Mouse (Mus musculus) heart, embryonic 12.5 days (tissue): ENCODE measurements around the gene 2010111I01Rik. TPM values are rescaled to one million over a fixed set of nuclear protein-coding genes. Genes with fewer than 3 reads are reported as not detected.
"Not testable (repeated sequence)": the region's sequence is repeated elsewhere in the genome, so short reads cannot be mapped to it uniquely, and the experiment has no call there.

Experiments
- ATAC-seq: fragments of 200-750 bp; cut with Nextera tagmentation; 2 replicates; pipeline ENCODE4 v1.8.0; 2017; ENCODE audit warnings: moderate TSS enrichment, moderate library complexity; ENCODE audit not compliant: insufficient number of reproducible peaks, low FRiP score
- H3K27ac ChIP-seq: fragments of 300-500 bp; sonication (generic); 2 replicates; pipeline ENCODE4 v1.5.1; 2016; ENCODE audit warnings: mild to moderate bottlenecking, moderate library complexity; ENCODE audit not compliant: poor library complexity, severe bottlenecking
- H3K27me3 ChIP-seq: fragments of 300-500 bp; sonication (generic); replicated peaks from 2 replicates; pipeline ENCODE4 v1.6.1; 2016; ENCODE audit warnings: mild to moderate bottlenecking, moderate library complexity
- H3K36me3 ChIP-seq: fragments of 300-500 bp; sonication (generic); 2 replicates; pipeline ENCODE4 v1.6.1; 2016; ENCODE audit warnings: mild to moderate bottlenecking, moderate library complexity
- H3K4me1 ChIP-seq: fragments of 300-500 bp; sonication (generic); replicated peaks from 2 replicates; pipeline ENCODE4 v1.6.1; 2016; ENCODE audit warnings: mild to moderate bottlenecking
- H3K4me2 ChIP-seq: fragments of 300-500 bp; sonication (generic); 2 replicates; pipeline ENCODE4 v1.6.1; 2016; ENCODE audit warnings: mild to moderate bottlenecking, moderate library complexity
- H3K4me3 ChIP-seq: fragments of 300-500 bp; sonication (generic); 2 replicates; pipeline ENCODE4 v1.5.1; 2016; ENCODE audit warnings: mild to moderate bottlenecking
- H3K9ac ChIP-seq: fragments of 300-500 bp; sonication (generic); 2 replicates; pipeline ENCODE4 v1.6.1; 2016; ENCODE audit warnings: mild to moderate bottlenecking, moderate library complexity
- H3K9me3 ChIP-seq: fragments of 300-500 bp; sonication (generic); replicated peaks from 2 replicates; pipeline ENCODE4 v1.6.1; 2016; ENCODE audit warnings: mild to moderate bottlenecking, moderate library complexity
- WGBS: fragments of 180-500 bp; shearing (Covaris S2); methylation state at CpG from one replicate; pipeline ENCODE4 v1.1.7; 2016; 5-methylcytosine and 5-hydroxymethylcytosine counted together
- polyA plus RNA-seq: library from polyadenylated mRNA; unstranded; fragments of >200 nt; fragmentation: Nextera tagmentation; extraction: Ambion mirVana; gene quantifications from 2 replicates; pipeline ENCODE4 v1.2.1, GENCODE M21; 2016

2010111I01Rik gene
- polyA plus RNA-seq, 1 experiment from 2014 or later: 53.5 TPM

- Histone ChIP-seq H3K9me3 (no peaks in the 10 kb centered on the region), H3K4me3 (no peak overlapping the region), H3K4me2 (no peak overlapping the region), H3K36me3 (peaks cover 41% of the 10 kb centered on the region), H3K27ac (0 out of 2 replicates have a peak overlapping the region, but pooled peaks have one; percentile 2), H3K27me3 (no peaks in the 10 kb centered on the region), H3K4me1 (peaks cover 39% of the 10 kb centered on the region), H3K9ac (no peak overlapping the region)
- no peak for ATAC-seq
- 82% methylated on average over 3 of the region's 3 CpGs for WGBS
Observed at GRCm38 (mm10) chr13:63309563-63309962, 344.9 kb downstream of the 2010111I01Rik start.

- no peaks in the 10 kb centered on the region for H3K9me3 ChIP-seq
- H3K27ac ChIP-seq: no peak overlapping the region
- no peak overlapping the region for H3K4me3 ChIP-seq
- peaks cover 39% of the 10 kb centered on the region for H3K4me1 ChIP-seq
- WGBS: 57% methylated on average over 2 of the region's 2 CpGs
- H3K4me2 ChIP-seq: no peak overlapping the region
- H3K9ac ChIP-seq: peak overlapping the region; percentile 10; the same call in 1 of the 2 replicates
- no peaks in the 10 kb centered on the region for H3K27me3 ChIP-seq
- no peak for ATAC-seq
- peaks cover 29% of the 10 kb centered on the region for H3K36me3 ChIP-seq
Observed at GRCm38 (mm10) chr13:63311156-63311555, 346.5 kb downstream of the 2010111I01Rik start.

GRCm38 (mm10) chr13:63313247-63313646, 348.6 kb downstream of the 2010111I01Rik start:
- H3K27me3 ChIP-seq: no peaks in the 10 kb centered on the region
- no peaks in the 10 kb centered on the region for H3K9me3 ChIP-seq
- H3K4me3 ChIP-seq: no peak overlapping the region
- H3K36me3 ChIP-seq: peaks cover 24% of the 10 kb centered on the region
- H3K9ac ChIP-seq: no peak overlapping the region
- no peak overlapping the region for H3K4me2 ChIP-seq
- 88% methylated on average over 1 of the region's 1 CpGs for WGBS
- peaks cover 44% of the 10 kb centered on the region for H3K4me1 ChIP-seq
- 0 out of 2 replicates have a peak overlapping the region, but pooled peaks have one; percentile 10 for H3K27ac ChIP-seq
- no peak for ATAC-seq

DNA sequence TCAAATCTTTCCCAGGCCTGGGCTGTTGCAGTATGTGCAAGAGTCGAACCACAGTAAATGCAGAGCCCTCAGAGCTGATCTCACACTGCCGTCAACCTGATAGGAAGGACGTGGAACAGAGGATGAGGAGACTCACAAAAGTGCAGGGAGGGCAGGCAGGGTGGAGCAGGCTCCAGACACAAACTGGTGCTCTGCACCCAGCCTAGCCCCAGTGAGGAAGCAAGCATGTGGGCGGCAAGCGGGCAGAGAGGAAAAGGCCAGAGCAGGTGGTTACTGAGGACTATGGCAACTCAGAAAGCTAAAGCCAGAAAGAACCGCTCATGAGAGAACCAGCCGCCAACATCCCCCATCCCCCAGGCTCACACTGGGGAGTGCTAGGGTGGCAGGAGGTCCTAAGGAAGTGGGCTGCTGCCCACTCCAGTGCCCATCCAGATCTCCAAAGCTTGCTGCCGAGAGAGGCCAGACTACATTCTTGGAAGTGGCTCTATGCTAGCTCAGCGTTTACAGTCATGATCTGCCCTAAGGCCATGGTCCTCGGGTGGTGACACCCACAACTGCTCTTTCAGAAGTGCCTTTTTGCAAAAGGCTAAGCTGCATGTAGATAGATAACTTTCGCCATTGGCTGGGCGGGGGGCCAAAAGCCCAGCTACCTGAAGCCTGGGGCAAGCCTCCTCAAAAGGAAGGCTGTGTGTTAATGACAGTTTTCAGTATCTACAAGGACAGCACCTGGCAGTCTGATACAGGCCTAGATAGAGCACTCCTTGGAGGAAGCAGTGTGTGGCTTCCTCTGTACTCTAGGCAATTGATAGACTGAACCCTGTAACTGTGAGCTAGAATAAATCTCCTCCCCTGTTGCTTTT, 349.3 kb downstream of the 2010111I01Rik start:
- 76% methylated on average over 12 of the region's 12 CpGs for WGBS
- no peak for ATAC-seq
- Histone ChIP-seq H3K27ac (no peak overlapping the region), H3K4me3 (no peak overlapping the region), H3K4me2 (no peak overlapping the region), H3K36me3 (peaks cover 21% of the 10 kb centered on the region), H3K4me1 (peaks cover 37% of the 10 kb centered on the region), H3K9ac (no peak overlapping the region), H3K9me3 (no peaks in the 10 kb centered on the region), H3K27me3 (no peaks in the 10 kb centered on the region)

DNA sequence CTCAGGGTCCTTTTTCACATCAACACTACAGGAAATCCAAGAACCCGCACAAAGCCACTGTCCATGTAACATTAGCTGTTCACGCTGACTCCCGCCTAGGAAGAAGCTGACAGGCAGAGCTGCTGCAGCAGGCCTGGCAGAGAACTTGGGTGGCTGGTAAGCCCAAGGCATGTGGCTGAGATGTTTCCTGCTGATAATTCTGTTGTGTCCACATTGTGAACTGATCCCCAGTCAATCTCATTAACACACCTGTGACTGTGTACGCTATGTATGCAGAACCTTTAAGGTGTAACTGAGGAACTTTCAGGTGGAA, 349.9 kb downstream of the 2010111I01Rik start:
- Histone ChIP-seq H3K4me1 (peaks cover 31% of the 10 kb centered on the region), H3K4me2 (no peak overlapping the region), H3K36me3 (peaks cover 21% of the 10 kb centered on the region), H3K27ac (no peak overlapping the region), H3K27me3 (no peaks in the 10 kb centered on the region), H3K9ac (no peak overlapping the region), H3K4me3 (no peak overlapping the region), H3K9me3 (no peaks in the 10 kb centered on the region)
- 77% methylated on average over 4 of the region's 4 CpGs for WGBS
- no peak for ATAC-seq

GRCm38 (mm10) chr13:63315111-63315510, 350.4 kb downstream of the 2010111I01Rik start:
- not testable (repeated sequence) for H3K9ac ChIP-seq, H3K9me3 ChIP-seq, H3K4me3 ChIP-seq, H3K27me3 ChIP-seq, ATAC-seq, H3K27ac ChIP-seq, H3K4me2 ChIP-seq
- peaks cover 28% of the 10 kb centered on the region for H3K4me1 ChIP-seq
- 90% methylated on average over 4 of the region's 4 CpGs for WGBS
- H3K36me3 ChIP-seq: peaks cover 21% of the 10 kb centered on the region

GRCm38 (mm10) chr13:63315777-63316176, 351.1 kb downstream of the 2010111I01Rik start:
- H3K27me3 ChIP-seq: no peaks in the 10 kb centered on the region
- H3K4me1 ChIP-seq: peaks cover 28% of the 10 kb centered on the region
- 72% methylated on average over 6 of the region's 6 CpGs for WGBS
- H3K36me3 ChIP-seq: peaks cover 20% of the 10 kb centered on the region
- H3K27ac ChIP-seq: no peak overlapping the region
- no peak overlapping the region for H3K9ac ChIP-seq
- no peaks in the 10 kb centered on the region for H3K9me3 ChIP-seq
- no peak overlapping the region for H3K4me2 ChIP-seq
- H3K4me3 ChIP-seq: no peak overlapping the region
- no peak for ATAC-seq

GRCm38 (mm10) chr13:63316407-63316806, 351.7 kb downstream of the 2010111I01Rik start:
- Histone ChIP-seq H3K27me3 (no peaks in the 10 kb centered on the region), H3K4me3 (no peak overlapping the region), H3K9me3 (no peaks in the 10 kb centered on the region), H3K4me1 (peaks cover 28% of the 10 kb centered on the region), H3K27ac (no peak overlapping the region), H3K4me2 (no peak overlapping the region), H3K36me3 (peaks cover 17% of the 10 kb centered on the region), H3K9ac (no peak overlapping the region)
- whole genome bisulfite sequencing: 77% methylated on average over 5 of the region's 5 CpGs
- no peak for ATAC-seq

- Histone ChIP-seq H3K27me3 (no peaks in the 10 kb centered on the region), H3K4me1 (peaks cover 24% of the 10 kb centered on the region), H3K4me3 (no peak overlapping the region), H3K36me3 (peaks cover 9% of the 10 kb centered on the region), H3K4me2 (no peak overlapping the region), H3K9ac (no peak overlapping the region), H3K9me3 (no peaks in the 10 kb centered on the region), H3K27ac (no peak overlapping the region)
- 43% methylated on average over 7 of the region's 7 CpGs for WGBS
- ATAC-seq: no peak
Observed at GRCm38 (mm10) chr13:63317681-63318104, 353.0 kb downstream of the 2010111I01Rik start.

DNA sequence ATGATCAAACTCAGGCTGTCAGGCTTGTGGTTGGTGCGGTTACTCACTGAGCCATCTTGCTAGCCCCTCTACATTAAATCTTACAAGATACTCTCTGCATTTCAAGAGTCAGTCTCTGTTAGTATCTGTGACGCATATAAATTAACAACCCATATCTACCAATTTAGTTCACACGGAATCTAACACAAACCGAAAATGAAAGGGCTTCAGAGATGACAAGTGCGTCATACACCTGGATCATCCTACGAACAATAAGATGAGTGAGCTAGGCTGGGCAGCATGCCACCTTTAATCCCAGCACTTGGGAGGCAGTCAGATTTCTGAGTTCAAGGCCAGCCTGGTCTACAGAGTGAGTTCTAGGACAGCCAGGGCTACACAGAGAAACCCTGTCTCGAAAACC, 355.1 kb downstream of the 2010111I01Rik start:
- WGBS: 92% methylated on average over 7 of the region's 7 CpGs
- Histone ChIP-seq H3K27me3 (no peaks in the 10 kb centered on the region), H3K4me3 (no peak overlapping the region), H3K4me2 (no peak overlapping the region), H3K36me3 (peaks cover 9% of the 10 kb centered on the region), H3K27ac (no peak overlapping the region), H3K9ac (no peak overlapping the region), H3K4me1 (peaks cover 29% of the 10 kb centered on the region), H3K9me3 (no peaks in the 10 kb centered on the region)
- no peak for ATAC-seq

DNA sequence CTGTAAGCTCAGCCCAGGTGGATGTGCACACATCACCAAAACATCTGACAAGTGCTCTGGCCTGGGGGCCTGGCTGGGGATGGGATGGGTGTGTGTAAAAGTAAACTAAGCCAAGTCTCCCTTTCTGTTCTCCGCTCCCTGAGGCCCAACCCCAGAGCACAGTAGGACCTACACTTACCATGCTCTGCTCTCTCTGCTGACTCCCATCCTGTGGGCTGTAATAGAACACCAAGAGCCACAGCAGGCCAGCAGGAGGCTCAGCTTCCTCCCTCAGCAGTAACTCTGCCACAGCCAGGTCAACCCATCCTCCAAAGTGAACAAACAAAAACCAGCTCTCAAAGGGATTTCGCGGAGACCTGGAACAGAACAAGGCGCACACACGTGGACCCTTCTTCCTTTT, 357.0 kb downstream of the 2010111I01Rik start:
- H3K9me3 ChIP-seq: no peaks in the 10 kb centered on the region
- H3K9ac ChIP-seq: no peak overlapping the region
- peaks cover 34% of the 10 kb centered on the region for H3K4me1 ChIP-seq
- 76% methylated on average over 5 of the region's 5 CpGs for WGBS
- peaks cover 9% of the 10 kb centered on the region for H3K36me3 ChIP-seq
- no peak overlapping the region for H3K4me2 ChIP-seq
- H3K27me3 ChIP-seq: no peaks in the 10 kb centered on the region
- no peak overlapping the region for H3K27ac ChIP-seq
- H3K4me3 ChIP-seq: no peak overlapping the region
- no peak for ATAC-seq
